9 mouse cellular contexts compared by ENCODE assay signal in the genomic region with DNA sequence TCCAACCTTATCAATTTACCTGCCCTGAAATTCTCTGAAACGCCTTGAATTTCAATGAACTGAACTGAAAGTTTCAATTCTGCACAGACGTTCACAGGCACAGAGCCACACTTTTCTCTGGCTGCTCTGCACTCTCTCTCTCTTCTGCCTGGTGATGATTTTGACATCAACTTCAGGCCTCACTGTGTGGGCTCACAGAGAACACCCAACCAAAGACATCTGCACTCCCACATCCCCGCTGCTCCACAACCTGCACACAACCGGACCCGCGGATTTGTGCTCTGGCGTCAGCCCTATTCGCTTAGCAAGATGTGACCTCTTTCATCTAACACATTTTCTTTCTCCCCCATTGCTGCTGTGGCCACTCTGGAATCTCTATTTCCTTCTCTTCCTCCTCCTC. TPM values are rescaled to one million over a fixed set of nuclear protein-coding genes. Genes with fewer than 3 reads are reported as not detected.
DNase-seq lines count a peak whose midpoint lies in the region; ATAC-seq and TF ChIP-seq lines count a peak whose summit lies in the region.
"Had no signal": no experiment of that assay in that cellular context is flagged by ENCODE, and none has a peak within 500 bp of the region (broad histone marks: within the 10 kb centered on the region; RNA-seq: fewer than 3 reads in every experiment).

No protein-coding gene starts in this region.

- no peaks in the 10 kb centered on the region for H3K79me3 ChIP-seq in C2C12 (ENCODE audit: low read depth)

- no peak for TF ChIP-seq CTCF in C2C12 (IDR thresholded peaks at IDR 0.05; ENCODE audit: control insufficient read depth, insufficient read depth, insufficient read length)

- H3K9me3 ChIP-seq in heart, embryonic 13.5 days, result no peaks in the 10 kb centered on the region
- H3K9me3 ChIP-seq in hindbrain, embryonic 16.5 days (ENCODE audit: control insufficient read depth, low read length), result no peaks in the 10 kb centered on the region
- no peaks in the 10 kb centered on the region for H3K9me3 ChIP-seq in neural tube, embryonic 12.5 days

- WGBS in heart, embryonic 13.5 days, result 36% methylated on average over 8 of the region's 8 CpGs
- WGBS in hindbrain, embryonic 16.5 days, result 35% methylated on average over 8 of the region's 8 CpGs
- 40% methylated on average over 8 of the region's 8 CpGs for WGBS in neural tube, embryonic 12.5 days

- peak overlapping the region; percentile 84 for H3K4me2 ChIP-seq in heart, embryonic 13.5 days
- H3K4me2 ChIP-seq in hindbrain, embryonic 16.5 days (ENCODE audit: low read length), result peak overlapping the region; percentile 74
- peak overlapping the region; percentile 62 for H3K4me2 ChIP-seq in neural tube, embryonic 12.5 days (replicated peaks)

- H3K4me3 ChIP-seq in heart, embryonic 13.5 days, result peak overlapping the region; percentile 67
- peak overlapping the region; percentile 44 for H3K4me3 ChIP-seq in C2C12 (ENCODE audit: insufficient read depth, poor library complexity, severe bottlenecking)
- peak overlapping the region; percentile 81 for H3K4me3 ChIP-seq in hindbrain, embryonic 16.5 days (ENCODE audit: low read length)
- H3K4me3 ChIP-seq in neural tube, embryonic 12.5 days, result peak overlapping the region; percentile 73; the same call in 1 of the 2 replicates

- peak overlapping the region; percentile 92; the same call in 1 of the 2 replicates for H3K27ac ChIP-seq in heart, embryonic 13.5 days (replicated peaks)
- peak overlapping the region; percentile 88 for H3K27ac ChIP-seq in hindbrain, embryonic 16.5 days (ENCODE audit: low read depth, low read length)
- no peak overlapping the region for H3K27ac ChIP-seq in neural tube, embryonic 12.5 days

- H3ac ChIP-seq in C2C12 (ENCODE audit: control insufficient read depth, insufficient read length, low read depth), result no peak overlapping the region

- peak overlapping the region; percentile 24; the same call in 1 of the 2 replicates for H3K9ac ChIP-seq in heart, embryonic 13.5 days
- no peak overlapping the region; the same call in none of the 2 replicates for H3K9ac ChIP-seq in hindbrain, embryonic 16.5 days (ENCODE audit: low read depth, low read length)
- no peak overlapping the region; the same call in 1 of the 2 replicates for H3K9ac ChIP-seq in neural tube, embryonic 12.5 days

- H3K36me3 ChIP-seq in heart, embryonic 13.5 days, result no peaks in the 10 kb centered on the region
- H3K36me3 ChIP-seq in C2C12 (ENCODE audit: control insufficient read depth, insufficient read depth), result no peaks in the 10 kb centered on the region
- H3K36me3 ChIP-seq in hindbrain, embryonic 16.5 days (ENCODE audit: control insufficient read depth, insufficient read depth, low read length), result no peaks in the 10 kb centered on the region
- no peaks in the 10 kb centered on the region for H3K36me3 ChIP-seq in neural tube, embryonic 12.5 days

- no peak for ATAC-seq in heart, embryonic 13.5 days (ENCODE audit: extremely low read depth, insufficient number of reproducible peaks, low FRiP score, low TSS enrichment)
- no peak for ATAC-seq in hindbrain, embryonic 16.5 days
- no peak for ATAC-seq in neural tube, embryonic 12.5 days (ENCODE audit: low FRiP score, low read depth)
- no peak for ATAC-seq in frontal cortex, adult (ENCODE audit: low TSS enrichment)

- no peaks in the 10 kb centered on the region for H3K79me2 ChIP-seq in C2C12 (ENCODE audit: control insufficient read depth, insufficient read depth)

- no peak for DNase-seq in heart, adult 8-10 months (ENCODE audit: low spot score)
- DNase-seq in cerebellum, adult 9-10 months, result peak; percentile 38
- no peak for DNase-seq in spleen, postnatal 4 days (ENCODE audit: low spot score in 2 of 2)

- no peaks in the 10 kb centered on the region for H3K27me3 ChIP-seq in heart, embryonic 13.5 days (replicated peaks)
- H3K27me3 ChIP-seq in C2C12 (ENCODE audit: control insufficient read depth, insufficient read depth, insufficient read length), result no peaks in the 10 kb centered on the region
- no peaks in the 10 kb centered on the region for H3K27me3 ChIP-seq in hindbrain, embryonic 16.5 days (replicated peaks; ENCODE audit: control insufficient read depth, insufficient read depth, low read length)
- no peaks in the 10 kb centered on the region for H3K27me3 ChIP-seq in neural tube, embryonic 12.5 days (replicated peaks)

- H3K4me1 ChIP-seq in heart, embryonic 13.5 days, result peaks cover 26% of the 10 kb centered on the region
- H3K4me1 ChIP-seq in hindbrain, embryonic 16.5 days (ENCODE audit: control insufficient read depth, insufficient read depth, low read depth, low read length), result peaks cover 10% of the 10 kb centered on the region; the same call in 1 of the 2 replicates
- H3K4me1 ChIP-seq in neural tube, embryonic 12.5 days, result 0 out of 2 replicates have a peak, but pooled peaks cover 5% of the 10 kb centered on the region

TF ChIP-seq in C2C12, 6 proteins besides CTCF, POLR2A, EP300 and RAD21:
- TF ChIP-seq USF1 (IDR thresholded peaks at IDR 0.05; ENCODE audit: low read depth) (no peak), MYOD1 (IDR thresholded peaks at IDR 0.05; ENCODE audit: control insufficient read depth, insufficient read length, low read depth) (no peak), FOSL1 (IDR thresholded peaks at IDR 0.05; ENCODE audit: insufficient read depth, low read length, poor library complexity, severe bottlenecking) (no peak), MYOG (IDR thresholded peaks at IDR 0.05; ENCODE audit: control insufficient read depth, extremely low read depth, insufficient read length) (no peak), MAX (IDR thresholded peaks at IDR 0.05) (no peak), CEBPB (IDR thresholded peaks at IDR 0.05; ENCODE audit: low read depth) (no peak)

RNA-seq across cellular contexts. Expression of a gene that starts 18.0 kb away (rescaled TPM):
- not detected in 2 replicates for polyA plus RNA-seq in heart, embryonic 13.5 days (2015; fragmentation: Nextera tagmentation; extraction: Ambion mirVana)
- not detected for total RNA-seq in heart, adult 8-10 months (2022)
- not detected for polyA plus RNA-seq in C2C12 (2012; fragmentation: generic; extraction: Trizol)
- polyA plus RNA-seq in hindbrain, embryonic 16.5 days (2015; fragmentation: Nextera tagmentation; extraction: Ambion mirVana), result not detected in 2 replicates
- not detected in 2 replicates for polyA plus RNA-seq in neural tube, embryonic 12.5 days (2016; fragmentation: Nextera tagmentation; extraction: Ambion mirVana)
- total RNA-seq: left cerebral cortex, postnatal 25 days had no signal

RNA-seq across cellular contexts. Expression of a gene that starts 18.0 kb away (rescaled TPM):
- not detected in 2 replicates for polyA plus RNA-seq in heart, embryonic 13.5 days (2015; fragmentation: Nextera tagmentation; extraction: Ambion mirVana)
- total RNA-seq in heart, adult 8-10 months (2022), result not detected
- not detected for polyA plus RNA-seq in C2C12 (2012; fragmentation: generic; extraction: Trizol)
- polyA plus RNA-seq in hindbrain, embryonic 16.5 days (2015; fragmentation: Nextera tagmentation; extraction: Ambion mirVana), result not detected in 2 replicates
- polyA plus RNA-seq in neural tube, embryonic 12.5 days (2016; fragmentation: Nextera tagmentation; extraction: Ambion mirVana), result not detected in 2 replicates
- total RNA-seq: left cerebral cortex, postnatal 25 days had no signal

RNA-seq across cellular contexts. Expression of a gene that starts 43.3 kb away (rescaled TPM):
- polyA plus RNA-seq in heart, embryonic 13.5 days (2015; fragmentation: Nextera tagmentation; extraction: Ambion mirVana), result not detected in 2 replicates
- total RNA-seq in heart, adult 8-10 months (2022), result under 1 TPM in 1 of 4 experiments, not detected in 3; 0.27 TPM
- polyA plus RNA-seq in C2C12 (2012; fragmentation: generic; extraction: Trizol), result not detected
- not detected in 2 replicates for polyA plus RNA-seq in hindbrain, embryonic 16.5 days (2015; fragmentation: Nextera tagmentation; extraction: Ambion mirVana)
- not detected in 2 replicates for polyA plus RNA-seq in neural tube, embryonic 12.5 days (2016; fragmentation: Nextera tagmentation; extraction: Ambion mirVana)
- total RNA-seq: left cerebral cortex, postnatal 25 days had no signal

RNA-seq across cellular contexts. Expression of a gene that starts 46.8 kb away (rescaled TPM):
- polyA plus RNA-seq in heart, embryonic 13.5 days (2015; fragmentation: Nextera tagmentation; extraction: Ambion mirVana), result 0.45 and 0.60 TPM in 2 replicates
- total RNA-seq in heart, adult 8-10 months (2022), result under 1 TPM; 0.22 to 0.38 (median 0.25) TPM
- not detected for polyA plus RNA-seq in C2C12 (2012; fragmentation: generic; extraction: Trizol)
- 0.49 and 0.72 TPM in 2 replicates for polyA plus RNA-seq in hindbrain, embryonic 16.5 days (2015; fragmentation: Nextera tagmentation; extraction: Ambion mirVana)
- polyA plus RNA-seq in neural tube, embryonic 12.5 days (2016; fragmentation: Nextera tagmentation; extraction: Ambion mirVana), result 0.80 and 1.1 TPM in 2 replicates

RNA-seq across cellular contexts. Expression of a gene that starts 55.1 kb away (rescaled TPM):
- 0.15 TPM in 1 of 2 replicates, not detected in the other for polyA plus RNA-seq in heart, embryonic 13.5 days (2015; fragmentation: Nextera tagmentation; extraction: Ambion mirVana)
- total RNA-seq in heart, adult 8-10 months (2022), result under 1 TPM in 3 of 4 experiments, not detected in 1; 0.14 to 0.32 (median 0.31) TPM
- not detected for polyA plus RNA-seq in C2C12 (2012; fragmentation: generic; extraction: Trizol)
- 0.11 and 0.15 TPM in 2 replicates for polyA plus RNA-seq in hindbrain, embryonic 16.5 days (2015; fragmentation: Nextera tagmentation; extraction: Ambion mirVana)
- polyA plus RNA-seq in neural tube, embryonic 12.5 days (2016; fragmentation: Nextera tagmentation; extraction: Ambion mirVana), result 0.11 TPM in 1 of 2 replicates, not detected in the other
- total RNA-seq: left cerebral cortex, postnatal 25 days had no signal
